Mouse (Mus musculus): ENCODE measurements around the gene Rftn1.

The Rftn1 gene

GRCm38 (mm10) chr17:50201828-50202445 is 11.5 kb upstream of the Rftn1 start:
- no peak for DNase-seq (ENCODE audit: low read depth)

- DNase-seq (ENCODE audit: low read depth), result no peak
Observed at GRCm38 (mm10) chr17:50199075-50199850, 8.8 kb upstream of the Rftn1 start.

- DNase-seq (ENCODE audit: low read depth), result no peak
Observed at GRCm38 (mm10) chr17:50197572-50197971, 7.1 kb upstream of the Rftn1 start.

DNA sequence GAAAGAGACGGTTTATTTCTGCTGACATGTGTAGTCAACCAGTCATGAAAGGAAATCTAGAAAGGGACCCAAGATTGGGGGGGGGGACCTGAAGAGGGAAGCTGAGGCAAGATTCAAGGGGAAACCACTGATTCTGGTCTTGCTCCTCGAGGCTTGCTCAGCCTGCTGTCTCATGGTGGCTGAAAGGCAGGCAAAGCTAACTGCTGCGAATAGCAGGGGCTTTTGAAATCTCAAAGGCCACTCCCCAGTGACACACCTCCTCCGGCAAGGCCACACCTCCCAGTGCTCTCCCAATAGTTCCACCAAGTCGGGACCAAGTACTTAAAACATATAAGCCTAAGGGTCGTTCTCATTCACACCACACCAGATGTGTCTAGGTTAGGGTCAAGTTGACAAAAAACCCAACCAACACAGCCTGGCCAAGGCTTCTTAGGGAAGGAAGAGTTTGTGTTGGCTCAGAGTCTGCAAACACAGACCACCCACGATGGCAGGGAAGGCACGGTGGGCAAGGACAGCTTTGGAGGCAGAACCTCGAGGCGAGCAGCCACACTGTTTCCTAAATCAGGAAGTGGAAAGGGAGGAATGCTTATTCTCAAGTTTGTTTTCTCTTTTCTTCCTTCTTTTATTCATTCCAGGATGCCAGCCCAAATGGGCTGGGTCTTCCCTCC is 5.7 kb upstream of the Rftn1 start:
- no peak for DNase-seq (ENCODE audit: low read depth)

DNA sequence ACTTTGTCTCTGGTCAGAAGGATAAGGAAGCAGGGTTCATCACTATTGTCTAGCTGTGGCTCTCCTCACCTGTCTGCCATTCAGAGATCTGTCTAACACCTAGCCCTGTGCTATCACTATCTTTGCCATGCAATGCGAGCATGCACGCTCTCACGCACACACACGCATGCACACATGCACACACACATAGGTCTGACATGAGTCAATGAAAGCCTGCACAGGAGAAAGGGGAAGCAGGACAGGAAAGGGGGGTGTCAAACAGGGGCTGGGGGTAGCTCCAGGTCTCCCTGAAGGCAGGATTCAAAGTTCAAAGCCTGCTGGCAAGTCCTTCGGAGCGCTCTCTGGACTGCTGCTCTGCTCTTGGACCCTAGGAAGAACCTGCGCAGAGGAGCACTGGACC is 4.9 kb upstream of the Rftn1 start:
- no peak for DNase-seq (ENCODE audit: low read depth)

DNA sequence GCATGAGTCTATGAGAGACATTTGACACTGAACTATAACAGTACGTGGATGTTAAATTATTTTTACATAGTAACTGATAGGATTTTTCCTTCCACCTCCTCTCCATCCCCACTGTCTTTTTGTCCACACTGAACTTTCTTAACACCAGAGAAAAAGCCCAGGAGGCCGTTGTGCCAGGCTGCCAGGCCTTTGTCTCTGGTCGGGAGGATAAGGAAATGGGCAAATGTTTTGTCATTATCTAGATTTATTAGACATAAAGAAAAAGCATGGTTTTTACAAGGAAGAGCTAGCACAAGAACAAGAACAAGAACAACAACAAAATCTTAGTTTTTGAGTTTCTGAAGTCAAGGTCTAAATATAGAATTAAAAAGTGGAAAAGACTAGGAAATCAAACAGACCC is 4.1 kb upstream of the Rftn1 start:
- no peak for DNase-seq (ENCODE audit: low read depth)

DNA sequence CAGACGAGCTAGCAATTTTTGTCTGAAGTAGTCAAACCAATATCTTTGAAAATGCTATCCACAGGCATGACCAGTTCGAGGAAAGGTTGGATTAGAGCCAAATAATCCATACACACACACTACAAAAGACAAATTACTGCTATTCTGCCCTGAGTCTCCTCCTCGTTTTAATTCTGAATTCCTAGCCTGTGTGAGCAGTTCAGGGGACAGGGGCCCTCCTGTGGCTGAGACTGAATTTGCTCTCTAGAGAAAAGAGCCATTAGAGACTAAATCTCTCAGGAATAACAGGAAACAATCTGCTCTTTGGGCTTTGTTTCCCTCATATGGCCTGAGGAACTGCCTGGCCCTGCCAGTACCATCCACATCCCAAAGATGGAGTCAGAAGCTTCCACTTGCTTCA is 3.2 kb upstream of the Rftn1 start:
- no peak for DNase-seq (ENCODE audit: low read depth)

GRCm38 (mm10) chr17:50192376-50192940 is 2.0 kb upstream of the Rftn1 start:
- DNase-seq (ENCODE audit: low read depth), result no peak

DNA sequence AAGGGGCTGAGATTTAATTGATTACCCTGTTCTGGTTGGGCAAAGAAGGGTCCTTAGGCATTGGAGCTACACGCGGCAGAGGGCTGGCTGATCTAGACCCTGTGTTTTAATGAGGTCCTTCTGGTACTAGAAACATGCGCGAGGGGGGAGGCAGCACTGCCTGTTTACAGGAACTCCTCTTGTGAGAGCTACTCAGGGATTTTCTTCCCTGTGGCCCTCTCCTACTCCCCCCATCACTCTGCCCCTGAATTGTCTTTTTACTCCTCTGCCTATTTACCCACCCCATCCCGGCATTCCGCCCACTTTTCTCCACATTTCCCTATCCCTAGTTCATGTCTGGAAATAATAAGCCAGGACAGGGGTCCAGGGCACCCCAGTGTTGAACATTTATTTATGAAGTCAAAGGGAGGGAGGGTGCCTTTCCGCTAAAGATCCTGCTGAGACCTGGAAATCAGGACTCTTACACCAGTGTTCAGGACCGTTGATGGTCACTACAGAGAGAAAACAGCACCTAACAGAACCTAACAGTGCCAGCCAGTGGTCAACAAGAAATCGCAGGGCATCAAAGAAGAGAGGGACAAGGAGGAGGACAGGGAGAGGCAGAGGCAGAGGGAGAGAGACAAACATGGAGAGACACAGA is 964 bp upstream of the Rftn1 start:
- DNase-seq (ENCODE audit: low read depth), result no peak

GRCm38 (mm10) chr17:50189381-50190012 is 977 bp downstream of the Rftn1 start:
- peak; percentile 44 for DNase-seq (ENCODE audit: low read depth)

DNA sequence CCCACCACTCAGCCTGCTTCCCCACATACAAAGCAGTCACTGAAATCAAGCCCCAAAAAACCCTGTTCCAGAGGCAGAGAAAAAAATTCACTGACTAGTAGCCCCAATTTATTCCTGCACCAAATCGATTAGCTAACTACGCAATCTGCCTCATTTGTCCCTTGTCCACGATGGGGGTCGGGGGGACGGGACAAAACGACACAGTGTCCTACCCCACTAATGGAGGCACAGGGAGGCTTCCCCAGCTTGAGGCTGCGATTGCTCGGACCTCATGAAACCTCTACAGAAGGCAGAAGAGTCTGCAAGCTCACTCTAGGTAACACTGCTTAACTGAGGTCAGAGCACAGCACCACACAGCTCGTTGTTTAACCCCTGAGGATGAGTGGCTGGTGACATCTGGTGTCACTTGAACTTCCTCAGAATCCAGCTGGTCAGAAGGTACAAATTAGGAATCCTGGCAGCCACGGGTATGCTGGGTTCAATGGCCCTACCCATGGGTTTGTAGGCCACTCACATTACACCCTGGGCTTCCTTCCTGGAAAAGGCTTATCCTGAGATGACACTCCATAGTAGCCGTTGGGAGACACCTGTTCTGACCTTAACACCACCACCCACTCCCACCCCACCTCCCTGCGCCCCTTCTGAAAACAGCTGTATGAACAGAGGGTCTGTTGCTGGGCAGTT is 1.7 kb downstream of the Rftn1 start:
- no peak for DNase-seq (ENCODE audit: low read depth)

- DNase-seq (ENCODE audit: low read depth), result no peak
Observed at GRCm38 (mm10) chr17:50185616-50186015, 4.9 kb downstream of the Rftn1 start.

DNA sequence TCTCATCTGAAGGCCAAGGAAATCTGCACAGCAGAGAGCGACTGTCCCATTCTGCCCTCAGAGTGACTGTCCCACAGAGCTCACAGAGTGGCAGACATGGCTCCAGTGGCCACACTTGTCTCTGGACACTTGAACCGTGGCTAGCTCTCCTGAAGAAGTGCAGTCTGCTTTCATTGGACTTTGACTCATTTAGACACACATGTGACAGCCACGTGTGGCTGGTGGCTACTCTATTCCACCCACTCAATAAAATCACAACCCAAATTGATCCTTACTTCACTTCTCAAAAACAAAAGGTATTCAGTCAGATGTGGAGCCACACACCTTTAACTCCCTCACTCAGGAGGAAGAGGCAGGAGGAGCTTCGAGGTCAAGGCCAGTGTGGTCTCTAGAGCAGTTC is 5.4 kb downstream of the Rftn1 start:
- no peak for DNase-seq (ENCODE audit: low read depth)

DNA sequence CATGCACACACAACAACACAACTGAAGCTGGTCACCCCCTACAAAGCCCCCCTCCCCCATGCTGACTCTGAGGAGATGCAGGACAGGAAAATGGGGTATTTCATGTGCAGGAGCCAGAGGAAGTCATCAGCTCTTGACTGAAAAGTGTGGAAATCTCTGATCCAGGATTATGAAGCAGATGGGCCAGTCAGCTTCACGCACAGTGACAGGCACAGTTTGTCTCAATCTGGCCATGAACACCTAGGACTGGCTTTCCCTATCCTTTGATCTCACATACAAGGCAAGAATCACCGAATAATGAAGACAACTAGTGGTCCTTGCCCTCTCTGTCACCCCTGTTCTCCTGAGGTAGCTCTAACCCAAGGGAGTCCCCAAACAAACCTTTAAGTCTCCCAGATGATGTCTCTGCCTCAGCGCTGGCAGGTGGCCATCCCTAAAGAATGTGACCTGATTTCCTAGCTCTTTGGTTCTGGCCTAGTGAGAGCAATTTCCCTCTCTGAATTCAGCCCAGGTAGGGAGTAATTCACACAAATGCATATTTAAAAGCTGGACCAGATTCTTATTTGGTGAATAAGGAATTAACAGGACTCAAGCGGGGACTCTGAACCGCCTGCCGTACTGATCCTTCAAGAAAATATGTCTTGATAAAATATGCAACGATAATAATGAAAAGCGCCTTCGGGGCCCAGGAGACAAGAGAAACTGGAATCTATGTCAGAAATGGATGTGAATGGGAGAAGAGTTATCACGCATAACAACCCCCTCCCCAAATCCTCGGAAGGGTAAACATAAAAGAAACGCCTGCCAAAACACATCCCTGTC is 6.0 kb downstream of the Rftn1 start:
- no peak for DNase-seq (ENCODE audit: low read depth)

- DNase-seq (ENCODE audit: low read depth), result no peak
Observed at GRCm38 (mm10) chr17:50183300-50183699, 7.2 kb downstream of the Rftn1 start.

- no peak for DNase-seq (ENCODE audit: low read depth)
Observed at GRCm38 (mm10) chr17:50182542-50182951, 7.9 kb downstream of the Rftn1 start.

DNA sequence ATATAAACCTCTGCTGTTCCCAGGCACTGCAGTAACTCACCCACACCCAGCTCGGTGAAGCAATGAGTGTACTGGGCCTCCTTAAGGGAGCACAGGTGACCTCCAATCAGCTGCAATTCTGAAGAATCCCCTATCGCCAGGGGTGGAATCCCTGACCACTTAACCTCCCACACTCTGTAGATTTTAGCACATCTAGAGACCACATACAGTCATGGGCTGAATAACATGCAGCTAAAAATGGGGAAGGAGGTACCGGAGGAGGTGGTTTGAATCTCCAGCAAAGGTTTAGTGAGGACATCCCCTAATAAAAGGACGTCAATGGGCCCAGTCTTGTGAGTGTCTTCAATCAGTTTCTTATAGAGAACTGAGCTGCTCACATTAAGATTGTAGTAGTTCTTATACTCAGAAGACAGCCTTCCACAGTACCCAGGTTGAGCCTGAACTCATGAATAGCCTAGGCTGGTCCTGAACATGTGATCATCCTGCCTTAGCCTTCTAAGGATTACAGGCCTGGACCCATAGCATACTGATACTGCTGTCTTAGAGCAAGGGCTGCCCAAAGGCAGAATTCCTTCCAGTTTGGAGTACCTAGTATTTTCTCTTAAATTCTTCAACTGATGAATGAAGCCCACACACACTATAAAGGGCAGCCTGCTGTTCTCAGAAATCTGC is 9.4 kb downstream of the Rftn1 start:
- DNase-seq (ENCODE audit: low read depth), result no peak

GRCm38 (mm10) chr17:50173776-50174175 is 16.7 kb downstream of the Rftn1 start:
- DNase-seq (ENCODE audit: low read depth), result no peak

DNA sequence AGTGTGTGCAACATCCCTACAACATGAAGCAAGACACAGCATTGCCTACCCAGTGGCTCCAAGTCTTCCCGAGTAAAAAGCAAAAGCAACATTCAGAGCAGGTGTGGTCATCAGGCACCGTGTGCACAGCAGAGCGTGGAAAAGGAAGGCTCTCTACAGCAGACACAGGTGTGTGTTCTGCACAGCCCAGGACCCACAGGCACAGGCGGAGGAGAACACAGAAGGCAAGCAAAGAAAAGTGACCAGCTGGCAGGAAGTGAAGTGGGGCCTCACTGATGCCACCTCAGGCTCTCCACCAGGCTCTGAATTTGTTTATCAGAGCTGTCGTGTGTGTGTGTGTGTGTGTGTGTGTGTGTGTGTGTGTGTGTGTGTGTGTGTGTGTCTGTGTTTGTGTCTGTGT is 17.1 kb downstream of the Rftn1 start:
- DNase-seq (ENCODE audit: low read depth), result no peak

GRCm38 (mm10) chr17:50172795-50173194 is 17.7 kb downstream of the Rftn1 start:
- no peak for DNase-seq (ENCODE audit: low read depth)

Data from c-Kit-positive CD71-positive TER-119-negative erythroid progenitor cells, embryonic 14.5 days (primary cell).